Mouse (Mus musculus) lung, postnatal 0 days (tissue): ENCODE data around the gene Osmr.

Experiments
- CTCF ChIP-seq: IDR thresholded peaks from 2 replicates; pipeline ENCODE4 v1.5.1; 2016; ENCODE audit warnings: antibody characterized with exemption, mild to moderate bottlenecking
- EP300 ChIP-seq: IDR thresholded peaks from 2 replicates; pipeline ENCODE4 v1.6.1; 2016; ENCODE audit warnings: antibody characterized with exemption, mild to moderate bottlenecking, control low read depth

GRCm38 (mm10) chr15:6883091-6883490, 8.3 kb upstream of the Osmr start:
- TF ChIP-seq CTCF (no peak), EP300 (no peak)
